ENCODE assay signal across 8 mouse cellular contexts in genomic region chr8:94600478-94600877, GRCm38 (mm10). TPM values are rescaled to one million over a fixed set of nuclear protein-coding genes. Genes with fewer than 3 reads are reported as not detected.
DNase-seq lines count a peak whose midpoint lies in the region; ATAC-seq and TF ChIP-seq lines count a peak whose summit lies in the region.

No protein-coding gene starts in this region.

- H3K4me2 ChIP-seq in limb, embryonic 13.5 days (replicated peaks) = peak overlapping the region; percentile 89
- H3K4me2 ChIP-seq in stomach, embryonic 15.5 days = peak overlapping the region; percentile 71

- H3K4me1 ChIP-seq in spleen, adult 2 months (ENCODE audit: control insufficient read depth, insufficient read depth, insufficient read length) = no peaks in the 10 kb centered on the region; the same call in 1 of the 2 replicates
- peaks cover 30% of the 10 kb centered on the region for H3K4me1 ChIP-seq in limb, embryonic 13.5 days
- peaks cover 14% of the 10 kb centered on the region for H3K4me1 ChIP-seq in stomach, embryonic 15.5 days

- H3K27me3 ChIP-seq in spleen, adult 2 months (ENCODE audit: control insufficient read depth, insufficient read depth, low read length) = no peaks in the 10 kb centered on the region
- no peaks in the 10 kb centered on the region for H3K27me3 ChIP-seq in limb, embryonic 13.5 days
- no peaks in the 10 kb centered on the region for H3K27me3 ChIP-seq in stomach, embryonic 15.5 days (replicated peaks)

- H3K36me3 ChIP-seq in spleen, adult 2 months (ENCODE audit: control insufficient read depth, insufficient read depth, low read length) = no peaks in the 10 kb centered on the region
- H3K36me3 ChIP-seq in limb, embryonic 13.5 days = no peaks in the 10 kb centered on the region
- H3K36me3 ChIP-seq in stomach, embryonic 15.5 days = no peaks in the 10 kb centered on the region

- WGBS in spleen, adult 2 months = 13% methylated on average over 5 of the region's 5 CpGs
- WGBS in limb, embryonic 13.5 days = 14% methylated on average over 5 of the region's 5 CpGs
- 12% methylated on average over 5 of the region's 5 CpGs for WGBS in stomach, embryonic 15.5 days

- no peak for TF ChIP-seq CTCF in spleen, adult 2 months (IDR thresholded peaks at IDR 0.05; ENCODE audit: extremely low read depth, insufficient read depth, insufficient read length, insufficient replicate concordance)

- peak overlapping the region; percentile 85; the same call in 1 of the 2 replicates for H3K4me3 ChIP-seq in spleen, adult 2 months (ENCODE audit: extremely low read depth, insufficient read depth, insufficient read length)
- peak overlapping the region; percentile 99 for H3K4me3 ChIP-seq in limb, embryonic 13.5 days
- peak overlapping the region; percentile 67 for H3K4me3 ChIP-seq in stomach, embryonic 15.5 days (replicated peaks)

- DNase-seq in cerebellum, adult 9-11 months = peak; percentile 14
- no peak for DNase-seq in cerebellum, postnatal 4 days (ENCODE audit: low spot score in 2 of 2)
- DNase-seq in spleen, adult 2 months (ENCODE audit: low read depth in 1 of 2, low spot score in 2 of 2) = no peak
- DNase-seq in spleen, postnatal 36 days (ENCODE audit: low spot score in 2 of 2) = no peak
- DNase-seq in B cell, adult 2 months = no peak
- DNase-seq in gastrocnemius, postnatal 10 days = no peak

- no peak for TF ChIP-seq POLR2A in spleen, adult 2 months (IDR thresholded peaks at IDR 0.05; ENCODE audit: low read depth, low read length)

- no peak overlapping the region for H3K27ac ChIP-seq in spleen, adult 2 months (ENCODE audit: insufficient read depth, low read length)
- peak overlapping the region; percentile 88; the same call in 1 of the 2 replicates for H3K27ac ChIP-seq in limb, embryonic 13.5 days
- H3K27ac ChIP-seq in stomach, embryonic 15.5 days = no peak overlapping the region

- no peak for ATAC-seq in limb, embryonic 13.5 days (ENCODE audit: low FRiP score, low read depth)
- ATAC-seq in stomach, embryonic 15.5 days (ENCODE audit: insufficient read depth, low FRiP score, low read depth) = no peak

- no peaks in the 10 kb centered on the region for H3K9me3 ChIP-seq in limb, embryonic 13.5 days
- H3K9me3 ChIP-seq in stomach, embryonic 15.5 days = no peaks in the 10 kb centered on the region

- peak overlapping the region; percentile 92 for H3K9ac ChIP-seq in limb, embryonic 13.5 days
- peak overlapping the region; percentile 81; the same call in 1 of the 2 replicates for H3K9ac ChIP-seq in stomach, embryonic 15.5 days

RNA-seq across cellular contexts. Expression of gene Rspry1, which starts 1.3 kb away (rescaled TPM):
- polyA plus RNA-seq in spleen, adult 2 months (2012; rRNA removed) = 5.0 and 5.1 TPM in 2 replicates
- polyA plus RNA-seq in limb, embryonic 13.5 days (2015; fragmentation: Nextera tagmentation; extraction: Ambion mirVana) = 48.9 and 49.7 TPM in 2 replicates
- polyA plus RNA-seq in stomach, embryonic 15.5 days (2015; fragmentation: Nextera tagmentation; extraction: Ambion mirVana) = 33.0 and 34.9 TPM in 2 replicates
- 10 to 100 TPM; 12.9 to 18.6 TPM for total RNA-seq in gastrocnemius, postnatal 10 days (2021)

RNA-seq across cellular contexts. Expression of gene Fam192a, which starts 1.3 kb away (rescaled TPM):
- 15.2 and 17.2 TPM in 2 replicates for polyA plus RNA-seq in spleen, adult 2 months (2012; rRNA removed)
- polyA plus RNA-seq in limb, embryonic 13.5 days (2015; fragmentation: Nextera tagmentation; extraction: Ambion mirVana) = 72.2 and 74.2 TPM in 2 replicates
- polyA plus RNA-seq in stomach, embryonic 15.5 days (2015; fragmentation: Nextera tagmentation; extraction: Ambion mirVana) = 55.6 and 61.6 TPM in 2 replicates
- 10 to 100 TPM; 24.6 to 25.9 TPM for total RNA-seq in gastrocnemius, postnatal 10 days (2021)
